Mouse (Mus musculus) right cerebral cortex, postnatal 36 days (tissue): Measurements from ENCODE around the gene Gm49361.

Experiments
- DNase-seq, 2 experiments: peaks; one replicate each; pipeline ENCODE4 v3.0.0; 2022; ENCODE audit warnings: low spot score in 2 of 2, mixed read lengths in 1 of 2

The Gm49361 gene

GRCm38 (mm10) chr14:57621699-57622098 is 124.2 kb downstream of the Gm49361 start:
- DNase-seq = no peak

- DNase-seq = no peak
Observed at GRCm38 (mm10) chr14:57620598-57621236, 125.2 kb downstream of the Gm49361 start.

GRCm38 (mm10) chr14:57619487-57619886 is 126.4 kb downstream of the Gm49361 start:
- DNase-seq = no peak

GRCm38 (mm10) chr14:57617675-57618074 is 128.2 kb downstream of the Gm49361 start:
- DNase-seq = no peak

GRCm38 (mm10) chr14:57616339-57616965 is 129.5 kb downstream of the Gm49361 start:
- no peak for DNase-seq

- DNase-seq = no peak
Observed at GRCm38 (mm10) chr14:57615828-57616227, 130.1 kb downstream of the Gm49361 start.

- no peak for DNase-seq
Observed at GRCm38 (mm10) chr14:57611034-57611433, 134.9 kb downstream of the Gm49361 start.

- no peak for DNase-seq
Observed at GRCm38 (mm10) chr14:57609816-57610329, 136.0 kb downstream of the Gm49361 start.

- peak; percentile 48 to 60 for DNase-seq
Observed at GRCm38 (mm10) chr14:57607500-57607899, 138.4 kb downstream of the Gm49361 start.

GRCm38 (mm10) chr14:57606663-57607365 is 139.1 kb downstream of the Gm49361 start:
- DNase-seq = no peak

GRCm38 (mm10) chr14:57593279-57593678 is 152.6 kb downstream of the Gm49361 start:
- no peak for DNase-seq
